In genomic region chr7:24333304-24333986, GRCm38 (mm10) we compare ENCODE assay signal across 10 mouse cellular contexts. TPM values are rescaled to one million over a fixed set of nuclear protein-coding genes. Genes with fewer than 3 reads are reported as not detected.
DNase-seq lines count a peak whose midpoint lies in the region; ATAC-seq and TF ChIP-seq lines count a peak whose summit lies in the region.
"Had no signal": no experiment of that assay in that cellular context is flagged by ENCODE, and none has a peak within 500 bp of the region (broad histone marks: within the 10 kb centered on the region; RNA-seq: fewer than 3 reads in every experiment).

TSS of gene Tescl (minus strand) at chr7:24333936.

- no peak within 1 kb of the TSS for H3K9ac ChIP-seq in intestine, embryonic 15.5 days
- H3K9ac ChIP-seq in neural tube, embryonic 12.5 days: no peak within 1 kb of the TSS

- H3K27ac ChIP-seq in left cerebral cortex, adult 2 months: no peak within 1 kb of the TSS
- H3K27ac ChIP-seq in intestine, embryonic 15.5 days: no peak within 1 kb of the TSS
- H3K27ac ChIP-seq in neural tube, embryonic 12.5 days: no peak within 1 kb of the TSS

- no peaks in the 10 kb centered on the region for H3K36me3 ChIP-seq in intestine, embryonic 15.5 days
- H3K36me3 ChIP-seq in neural tube, embryonic 12.5 days: no peaks in the 10 kb centered on the region

- no peak for TF ChIP-seq CTCF in left cerebral cortex, adult 2 months (IDR thresholded peaks at IDR 0.05)

- peak within 1 kb of the TSS; percentile 13; the same call in 1 of the 2 replicates for H3K4me3 ChIP-seq in left cerebral cortex, adult 2 months
- peak within 1 kb of the TSS; percentile 5; the same call in 1 of the 2 replicates for H3K4me3 ChIP-seq in intestine, embryonic 15.5 days (replicated peaks)
- no peak within 1 kb of the TSS for H3K4me3 ChIP-seq in neural tube, embryonic 12.5 days
- H3K4me3 ChIP-seq: myocyte had no signal

- H3K27me3 ChIP-seq in intestine, embryonic 15.5 days (replicated peaks): peaks cover 20% of the 10 kb centered on the region
- 0 out of 2 replicates have a peak, but pooled peaks cover 10% of the 10 kb centered on the region for H3K27me3 ChIP-seq in neural tube, embryonic 12.5 days (replicated peaks)

- DNase-seq in adrenal gland, postnatal 14 days: peak; percentile 29
- DNase-seq in adrenal gland, postnatal 25 days: no peak
- no peak for DNase-seq in left cerebral cortex, adult 2 months (ENCODE audit: extremely low spot score in 1 of 2, low spot score in 2 of 2)
- no peak for DNase-seq in left cerebral cortex, postnatal 14 days (ENCODE audit: low spot score in 2 of 2)
- DNase-seq in right cerebral cortex, postnatal 25 days: no peak
- no peak for DNase-seq in thymus, postnatal 36 days

- H3K4me1 ChIP-seq in intestine, embryonic 15.5 days (replicated peaks): no peaks in the 10 kb centered on the region
- no peaks in the 10 kb centered on the region for H3K4me1 ChIP-seq in neural tube, embryonic 12.5 days

- intact Hi-C loops in left cerebral cortex, adult 2 months (cut with DNase I): no loop called here
- intact Hi-C loops in left cerebral cortex, postnatal 14 days (cut with DNase I): no loop called here

- H3K9me3 ChIP-seq in intestine, embryonic 15.5 days: no peaks in the 10 kb centered on the region
- H3K9me3 ChIP-seq in neural tube, embryonic 12.5 days: no peaks in the 10 kb centered on the region

- peak within 1 kb of the TSS; percentile 22; the same call in 1 of the 2 replicates for H3K4me2 ChIP-seq in intestine, embryonic 15.5 days (replicated peaks)
- H3K4me2 ChIP-seq in neural tube, embryonic 12.5 days (replicated peaks): peak within 1 kb of the TSS; percentile 21; the same call in 1 of the 2 replicates

- ATAC-seq in intestine, embryonic 15.5 days: no peak
- ATAC-seq in neural tube, embryonic 12.5 days (ENCODE audit: low FRiP score, low read depth): no peak
- ATAC-seq: activated CD4-positive, CD25-positive, alpha-beta regulatory T cell, adult 4 months had no signal

- 38% methylated on average over 49 of the region's 49 CpGs for WGBS in intestine, embryonic 15.5 days
- WGBS in neural tube, embryonic 12.5 days: 46% methylated on average over 49 of the region's 49 CpGs

RNA-seq across cellular contexts. Expression of gene Tescl, which starts in this region (rescaled TPM):
- total RNA-seq in adrenal gland, postnatal 14 days (2021): not detected in 2 replicates
- 1.0 and 1.1 TPM in 2 replicates for total RNA-seq in adrenal gland, postnatal 25 days (2021)
- total RNA-seq in left cerebral cortex, adult 2 months (2021): not detected
- not detected for total RNA-seq in left cerebral cortex, postnatal 14 days (2021)
- polyA plus RNA-seq in intestine, embryonic 15.5 days (2015; fragmentation: Nextera tagmentation; extraction: Ambion mirVana): 0.18 and 0.27 TPM in 2 replicates
- polyA plus RNA-seq in neural tube, embryonic 12.5 days (2016; fragmentation: Nextera tagmentation; extraction: Ambion mirVana): not detected in 2 replicates
- polyA plus RNA-seq: activated CD4-positive, CD25-positive, alpha-beta regulatory T cell, adult 4 months had no signal

Comparison
In these comparisons a context has a peak if more than half of its experiments do, and no peak if none do; other contexts are left out.
1. Peak in DNase-seq in adrenal gland, postnatal 14 days; RNA of the gene not detected or under 1 TPM.